Mouse (Mus musculus) forebrain, postnatal 0 days (tissue): Measurements from ENCODE around the gene Dscaml1. TPM values are rescaled to one million over a fixed set of nuclear protein-coding genes. Genes with fewer than 3 reads are reported as not detected.

Source experiments
- ATAC-seq: fragments of 200-750 bp; cut with Nextera tagmentation; 2 replicates; pipeline ENCODE4 v1.8.0; 2017; ENCODE audit warnings: mild to moderate bottlenecking, moderate library complexity
- DNase-seq: peaks from one replicate; pipeline ENCODE4 v3.0.0-alpha.2; 2015
- H3K27ac ChIP-seq: fragments of 300-500 bp; sonication (generic); 2 replicates; pipeline ENCODE4 v1.5.1; 2014; ENCODE audit warnings: low read depth, mild to moderate bottlenecking, antibody characterized with exemption, low read length, moderate library complexity, mixed read lengths
- H3K27me3 ChIP-seq: fragments of 300-500 bp; sonication (generic); 2 replicates; pipeline ENCODE4 v1.6.1; 2014; ENCODE audit warnings: mild to moderate bottlenecking, low read length, mixed read lengths; ENCODE audit not compliant: insufficient read depth
- H3K36me3 ChIP-seq: fragments of 300-500 bp; sonication (generic); 2 replicates; pipeline ENCODE4 v1.6.1; 2014; ENCODE audit warnings: mild to moderate bottlenecking, moderate library complexity; ENCODE audit not compliant: insufficient read depth
- H3K4me1 ChIP-seq: fragments of 300-500 bp; sonication (generic); 2 replicates; pipeline ENCODE4 v1.6.1; 2014; ENCODE audit warnings: antibody characterized with exemption; ENCODE audit not compliant: insufficient read depth
- H3K4me2 ChIP-seq: fragments of 300-500 bp; sonication (generic); 2 replicates; pipeline ENCODE4 v1.6.1; 2014; ENCODE audit warnings: low read depth, mild to moderate bottlenecking, moderate library complexity
- H3K4me3 ChIP-seq: fragments of 300-500 bp; sonication (generic); 2 replicates; pipeline ENCODE4 v1.5.1; 2014; ENCODE audit warnings: low read depth, low read length, mixed read lengths
- H3K9ac ChIP-seq: fragments of 300-500 bp; sonication (generic); 2 replicates; pipeline ENCODE4 v1.6.1; 2014; ENCODE audit warnings: mild to moderate bottlenecking
- H3K9me3 ChIP-seq: fragments of 300-500 bp; sonication (generic); 2 replicates; pipeline ENCODE4 v1.6.1; 2016; ENCODE audit warnings: low read length
- CTCF ChIP-seq: sonication (generic); IDR thresholded peaks from 2 replicates; pipeline ENCODE4 v1.5.1; 2016; ENCODE audit warnings: antibody characterized with exemption, control low read depth, low read depth
- WGBS: fragments of 180-500 bp; shearing (Covaris S2); extraction: QIAGEN DNeasy Blood & Tissue Kit; methylation state at CpG from one replicate; pipeline ENCODE4 v1.1.7; 2014; 5-methylcytosine and 5-hydroxymethylcytosine counted together
- polyA plus RNA-seq: library from polyadenylated mRNA; unstranded; fragments of >200 nt; fragmentation: Nextera tagmentation; extraction: Ambion mirVana; gene quantifications from 2 replicates; pipeline ENCODE4 v1.2.1, GENCODE M21; 2015
- total RNA-seq: library from RNA; depleted of rRNA; stranded (reverse); fragments of >200 nt; gene quantifications from 2 replicates; pipeline ENCODE4 v1.2.3, GENCODE M21; 2014

Gene Dscaml1
- total and polyA plus RNA-seq, 2 experiments from 2014 or later = 19.6 to 42.6 TPM

DNA sequence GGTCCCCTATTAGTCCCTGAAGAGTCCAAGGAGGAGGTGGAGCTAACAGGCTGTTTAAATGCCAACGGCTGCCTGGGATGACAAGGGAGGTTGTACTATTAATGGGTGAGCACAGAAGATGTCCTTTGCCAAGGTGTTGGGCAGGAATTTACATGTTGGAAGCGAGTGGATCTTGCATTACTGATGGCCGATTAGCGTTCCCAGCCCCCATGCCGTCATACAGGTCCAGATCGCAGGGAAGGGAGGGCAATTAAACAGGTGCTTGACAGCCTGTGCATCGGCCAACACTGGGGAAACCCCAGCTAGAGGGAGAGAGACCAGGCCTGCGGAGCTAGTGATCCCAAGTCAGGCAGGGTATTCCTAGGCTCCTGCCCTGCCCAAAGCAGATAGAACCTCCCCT is 98.1 kb downstream of the Dscaml1 start:
- Histone ChIP-seq H3K27me3 (no peaks in the 10 kb centered on the region), H3K4me2 (no peak overlapping the region), H3K4me3 (no peak overlapping the region), H3K27ac (no peak overlapping the region), H3K9ac (no peak overlapping the region), H3K36me3 (no peaks in the 10 kb centered on the region), H3K9me3 (no peaks in the 10 kb centered on the region), H3K4me1 (0 out of 2 replicates have a peak, but pooled peaks cover 9% of the 10 kb centered on the region)
- DNase-seq (no peak), ATAC-seq (no peak)
- WGBS = 66% methylated on average over 8 of the region's 8 CpGs
- TF ChIP-seq CTCF = no peak

DNA sequence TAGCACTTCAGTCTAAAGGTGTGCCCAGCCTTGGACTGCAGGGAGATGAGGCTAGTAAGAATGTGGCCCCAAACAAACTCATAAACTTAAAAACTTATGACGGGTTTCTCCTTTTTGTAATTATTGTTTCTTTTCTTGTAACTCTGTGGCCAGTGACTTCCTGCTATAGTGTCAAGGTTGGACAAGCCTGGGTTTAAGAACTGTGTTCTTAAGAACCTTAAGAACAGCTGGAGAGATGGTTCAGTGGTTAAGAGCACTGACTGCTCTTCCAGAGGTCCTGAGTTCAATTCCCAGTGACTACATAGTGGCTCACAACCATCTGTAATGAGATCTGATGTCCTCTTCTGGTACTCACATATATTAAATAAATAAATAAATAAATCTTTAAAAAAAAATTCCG is 106.8 kb downstream of the Dscaml1 start:
- Histone ChIP-seq H3K36me3 (no peaks in the 10 kb centered on the region), H3K4me2 (no peak overlapping the region), H3K9me3 (no peaks in the 10 kb centered on the region), H3K27ac (no peak overlapping the region), H3K4me3 (no peak overlapping the region), H3K4me1 (peaks cover 12% of the 10 kb centered on the region), H3K27me3 (no peaks in the 10 kb centered on the region), H3K9ac (no peak overlapping the region)
- TF ChIP-seq CTCF = no peak
- no peak for DNase-seq
- ATAC-seq = no peak
- WGBS = 87% methylated on average over 2 of the region's 2 CpGs

DNA sequence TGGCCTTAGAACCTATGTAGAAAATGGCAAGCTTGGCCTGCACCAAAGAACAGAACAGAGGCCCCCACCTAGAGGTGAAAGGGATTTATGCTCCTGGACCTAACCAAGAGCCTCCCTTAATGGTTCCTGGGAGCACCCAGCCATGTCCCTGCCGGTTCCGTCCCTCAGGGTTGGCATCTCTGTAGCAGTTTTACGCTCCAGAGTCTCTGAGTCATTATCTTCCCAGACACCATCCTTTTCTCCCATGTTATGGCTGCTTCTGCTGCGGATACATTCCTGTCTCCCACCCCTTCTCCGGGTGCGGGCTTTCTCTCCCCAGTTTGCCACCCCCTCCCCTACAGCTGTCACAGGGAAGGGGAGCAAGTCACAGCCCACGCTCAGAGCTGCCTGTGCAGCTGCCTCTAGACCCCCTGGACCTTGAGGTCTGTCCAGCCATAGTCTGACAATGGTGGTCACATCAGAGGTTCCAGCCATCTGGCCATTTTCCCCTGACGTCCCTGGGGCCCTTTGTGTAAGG is 108.1 kb downstream of the Dscaml1 start:
- 38% methylated on average over 8 of the region's 8 CpGs for WGBS
- H3K27me3 ChIP-seq = no peaks in the 10 kb centered on the region
- no peak overlapping the region for H3K4me3 ChIP-seq
- DNase-seq = no peak
- H3K9ac ChIP-seq = no peak overlapping the region
- H3K9me3 ChIP-seq = no peaks in the 10 kb centered on the region
- H3K36me3 ChIP-seq = no peaks in the 10 kb centered on the region
- peak overlapping the region; percentile 62 for H3K27ac ChIP-seq
- H3K4me2 ChIP-seq = no peak overlapping the region
- peak; percentile 62 for ATAC-seq
- TF ChIP-seq CTCF = 0 out of 2 replicates have a peak, but pooled peaks have one; percentile 4
- peaks cover 12% of the 10 kb centered on the region for H3K4me1 ChIP-seq

DNA sequence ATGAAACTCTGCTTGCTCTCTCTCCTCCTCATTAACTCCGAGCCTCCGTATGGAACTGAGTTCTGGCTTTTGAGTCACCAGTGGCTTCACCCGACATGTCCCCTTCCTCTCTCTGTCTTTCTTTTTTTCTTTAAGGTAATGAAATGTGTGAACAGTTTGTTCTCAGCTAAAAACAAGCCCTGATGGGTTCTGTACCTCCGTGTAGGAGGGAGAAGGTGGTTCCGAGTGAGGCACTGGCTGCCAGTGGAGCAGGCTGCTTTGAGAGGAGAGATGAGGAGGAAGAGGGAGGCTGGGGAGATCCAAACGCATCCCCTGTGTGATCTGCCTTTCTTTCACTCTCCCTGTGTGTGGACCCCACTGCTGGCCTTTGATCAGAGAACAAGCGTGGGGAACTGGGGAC is 111.2 kb downstream of the Dscaml1 start:
- Histone ChIP-seq H3K4me1 (peaks cover 14% of the 10 kb centered on the region), H3K27me3 (no peaks in the 10 kb centered on the region), H3K4me2 (no peak overlapping the region), H3K9ac (no peak overlapping the region), H3K36me3 (no peaks in the 10 kb centered on the region), H3K4me3 (no peak overlapping the region), H3K9me3 (no peaks in the 10 kb centered on the region), H3K27ac (no peak overlapping the region)
- no peak for DNase-seq
- WGBS = 71% methylated on average over 7 of the region's 7 CpGs
- ATAC-seq = no peak
- no peak for TF ChIP-seq CTCF

DNA sequence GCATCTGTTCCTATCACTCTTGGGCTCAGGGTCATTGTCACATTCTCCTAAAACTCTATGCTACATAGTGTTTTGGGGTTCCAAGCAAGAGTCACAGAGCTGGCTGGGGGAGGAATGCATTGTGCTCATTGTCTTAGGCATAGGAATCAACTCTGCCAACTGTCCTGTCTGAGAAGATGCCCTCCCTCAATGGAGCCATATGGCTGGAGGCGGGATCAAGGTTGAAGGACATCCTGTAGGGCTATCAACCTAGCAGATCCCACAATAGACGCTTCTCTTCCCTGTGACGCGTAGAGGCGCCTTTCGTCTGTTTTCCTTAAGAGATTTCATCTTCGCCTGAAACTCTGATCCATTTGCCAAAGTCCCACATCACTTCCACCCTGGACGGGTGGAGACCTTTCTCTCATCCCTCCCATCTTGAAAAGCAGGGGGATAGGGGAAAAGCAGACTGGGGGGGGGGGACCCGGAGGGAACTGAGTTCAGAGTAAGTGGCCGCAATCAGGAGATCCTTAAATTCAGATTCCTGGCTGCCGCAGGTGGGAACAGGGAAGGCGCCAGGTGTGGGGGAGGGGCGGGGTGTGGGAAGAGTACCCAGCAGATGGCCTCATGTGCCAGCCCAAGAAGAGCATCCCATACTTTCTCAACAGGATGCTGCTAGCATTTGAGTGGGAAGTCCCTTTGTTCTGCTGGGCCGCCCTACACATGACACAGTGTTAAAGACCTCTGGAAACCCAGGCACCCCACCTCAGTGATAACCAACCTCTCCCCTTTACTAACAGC is 113.0 kb downstream of the Dscaml1 start:
- no peak for TF ChIP-seq CTCF
- no peak for ATAC-seq
- Histone ChIP-seq H3K9ac (no peak overlapping the region), H3K4me3 (no peak overlapping the region), H3K4me1 (peaks cover 11% of the 10 kb centered on the region), H3K9me3 (no peaks in the 10 kb centered on the region), H3K36me3 (no peaks in the 10 kb centered on the region), H3K27ac (no peak overlapping the region), H3K4me2 (no peak overlapping the region), H3K27me3 (no peaks in the 10 kb centered on the region)
- 84% methylated on average over 14 of the region's 14 CpGs for WGBS
- DNase-seq = no peak

DNA sequence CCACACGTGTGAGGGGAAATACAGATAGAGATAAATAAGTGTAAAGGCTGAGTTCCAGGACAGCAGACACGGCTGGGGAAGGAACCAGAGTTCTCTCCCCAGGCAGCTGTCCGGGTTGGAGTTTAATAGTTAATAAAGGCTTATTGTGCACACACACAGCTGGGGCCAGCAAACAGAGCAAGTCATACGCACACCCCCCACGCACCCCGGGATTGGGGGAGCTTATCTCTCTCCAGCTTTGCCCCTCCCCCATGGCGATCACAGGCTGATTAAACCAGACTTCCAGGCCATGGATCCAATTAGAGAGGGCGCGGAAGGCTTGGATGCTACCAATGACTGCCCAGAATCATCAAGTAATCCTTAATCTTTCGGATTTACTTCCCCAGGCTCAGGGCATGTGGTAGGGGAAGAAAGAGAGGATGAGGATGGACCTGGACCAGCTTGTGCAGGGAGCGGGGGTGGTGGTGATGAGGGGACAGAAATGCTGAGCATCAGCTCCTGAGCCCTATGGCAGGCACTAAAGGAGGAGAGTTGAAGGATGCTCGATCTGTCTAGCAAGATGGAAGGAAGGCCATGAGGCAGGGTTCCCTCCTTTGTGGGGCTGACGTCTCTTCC is 119.7 kb downstream of the Dscaml1 start:
- Histone ChIP-seq H3K4me2 (no peak overlapping the region), H3K9ac (no peak overlapping the region), H3K4me3 (no peak overlapping the region), H3K36me3 (no peaks in the 10 kb centered on the region), H3K27me3 (no peaks in the 10 kb centered on the region), H3K27ac (no peak overlapping the region), H3K9me3 (no peaks in the 10 kb centered on the region), H3K4me1 (peaks cover 23% of the 10 kb centered on the region; the same call in 1 of the 2 replicates)
- peak; percentile 23; the same call in 1 of the 2 replicates for ATAC-seq
- TF ChIP-seq CTCF = no peak
- WGBS = 36% methylated on average over 13 of the region's 13 CpGs
- DNase-seq = no peak
